Mouse (Mus musculus): ENCODE data around the gene Ywhae.
"Not testable (repeated sequence)": the region's sequence is repeated elsewhere in the genome, so short reads cannot be mapped to it uniquely, and the experiment has no call there.

Ywhae gene

DNA sequence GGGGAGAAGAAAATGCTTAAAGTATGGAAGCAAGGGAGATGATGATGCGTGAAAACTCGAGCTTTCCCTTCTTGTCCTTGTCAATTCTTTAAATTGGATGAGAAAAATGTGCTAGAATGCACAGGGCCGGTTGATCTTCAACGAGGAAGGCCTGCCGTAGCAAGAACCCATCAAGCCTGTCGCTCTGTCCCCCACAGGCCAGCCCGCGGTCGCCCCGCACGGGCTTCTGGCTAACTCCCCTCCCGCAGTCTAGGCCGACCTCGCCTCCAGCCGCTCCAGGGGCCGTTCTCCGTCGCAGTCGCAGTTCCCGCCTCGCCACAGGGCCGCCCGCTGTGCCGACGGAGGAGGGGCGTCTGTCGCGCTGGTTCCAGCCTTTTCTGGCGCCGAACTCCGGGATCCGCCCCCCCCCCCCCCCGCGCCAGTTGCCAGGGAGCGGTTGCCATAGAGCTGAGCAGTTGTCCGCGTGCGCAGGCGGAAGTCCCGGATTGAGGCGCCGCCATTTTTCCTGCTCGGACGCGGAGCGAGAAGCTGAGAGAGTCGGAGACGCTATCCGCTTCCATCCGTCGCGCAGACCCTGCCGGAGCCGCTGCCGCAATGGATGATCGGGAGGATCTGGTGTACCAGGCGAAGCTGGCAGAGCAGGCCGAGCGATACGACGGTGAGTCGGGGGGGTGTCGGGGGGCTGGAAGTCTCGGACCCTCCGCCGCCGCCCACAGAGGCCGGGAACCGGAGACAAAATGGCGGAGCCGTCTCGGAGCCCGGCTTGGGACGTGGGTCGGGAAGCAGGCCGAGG lies at the start of gene Ywhae:
Ywhae (plus strand) TSS at position 436 of the 793 bp plus-strand sequence.
- peak; percentile 96 for DNase-seq (ENCODE audit: low read depth, low spot score)

GRCm38 (mm10) chr11:75684462-75684861 lies 48.2 kb upstream of the Ywhae start:
- DNase-seq (ENCODE audit: low read depth, low spot score): peak; percentile 22

DNA sequence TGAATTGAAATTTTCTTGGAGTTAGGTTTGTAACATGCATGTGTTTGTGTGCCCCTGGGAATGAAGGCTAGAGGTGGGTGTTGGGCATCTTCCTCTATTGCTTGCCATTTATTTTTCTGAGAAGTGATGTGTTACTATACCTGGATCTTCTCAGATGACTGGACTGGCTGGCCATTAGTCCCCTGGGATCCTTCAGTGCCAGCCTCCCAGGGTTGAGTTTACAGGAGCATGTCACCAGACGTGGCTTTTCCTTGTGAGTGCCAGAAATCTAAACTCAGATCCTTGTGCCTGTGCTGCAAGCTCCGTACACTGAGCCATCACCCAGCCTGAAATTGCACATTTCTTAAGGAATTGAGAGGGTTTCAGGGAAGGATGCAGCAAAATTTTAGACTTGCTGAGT lies 47.7 kb upstream of the Ywhae start:
- DNase-seq (ENCODE audit: low read depth, low spot score): no peak

GRCm38 (mm10) chr11:75687343-75687993 lies 45.2 kb upstream of the Ywhae start:
- peak; percentile 20 for DNase-seq (ENCODE audit: low read depth, low spot score)

DNA sequence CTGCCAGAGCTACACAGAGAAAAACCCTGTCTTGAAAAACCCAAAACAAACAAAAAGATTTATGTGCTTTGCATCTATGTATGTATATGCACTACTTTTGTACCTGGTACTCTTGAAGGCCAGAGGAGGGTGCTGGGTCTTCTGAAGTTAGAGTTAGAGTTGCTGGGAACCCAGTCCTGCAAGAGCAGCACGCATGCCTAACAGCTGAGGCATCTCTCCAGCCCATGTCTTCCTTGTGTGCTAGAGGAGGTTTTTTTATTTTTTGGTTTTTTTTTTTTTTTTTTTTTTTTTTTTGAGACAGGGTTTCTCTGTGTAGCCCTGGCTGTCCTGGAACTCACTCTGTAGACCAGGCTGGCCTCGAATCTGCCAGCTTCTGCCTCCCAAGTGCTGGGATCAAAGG lies 44.5 kb upstream of the Ywhae start:
- no peak for DNase-seq (ENCODE audit: low read depth, low spot score)

DNA sequence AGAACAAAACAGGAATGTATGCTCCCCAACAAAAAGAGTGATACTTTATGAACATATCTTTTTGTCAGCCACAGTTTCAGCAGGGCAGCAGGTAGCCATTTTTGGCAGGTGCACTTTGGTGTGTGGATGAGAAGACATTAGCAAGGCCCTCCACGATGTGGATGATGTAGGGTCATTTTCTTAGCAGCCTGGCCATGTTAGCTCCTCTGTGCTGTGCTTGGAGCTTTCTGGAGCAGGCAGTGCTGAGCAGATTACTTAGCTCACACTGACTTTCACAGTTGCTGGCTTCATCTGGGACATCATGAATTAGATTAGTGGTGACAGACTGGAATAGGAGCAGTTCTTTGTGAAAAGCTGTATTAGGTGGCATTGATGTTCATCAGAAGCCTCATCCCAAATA lies 42.7 kb upstream of the Ywhae start:
- no peak for DNase-seq (ENCODE audit: low read depth, low spot score)

DNA sequence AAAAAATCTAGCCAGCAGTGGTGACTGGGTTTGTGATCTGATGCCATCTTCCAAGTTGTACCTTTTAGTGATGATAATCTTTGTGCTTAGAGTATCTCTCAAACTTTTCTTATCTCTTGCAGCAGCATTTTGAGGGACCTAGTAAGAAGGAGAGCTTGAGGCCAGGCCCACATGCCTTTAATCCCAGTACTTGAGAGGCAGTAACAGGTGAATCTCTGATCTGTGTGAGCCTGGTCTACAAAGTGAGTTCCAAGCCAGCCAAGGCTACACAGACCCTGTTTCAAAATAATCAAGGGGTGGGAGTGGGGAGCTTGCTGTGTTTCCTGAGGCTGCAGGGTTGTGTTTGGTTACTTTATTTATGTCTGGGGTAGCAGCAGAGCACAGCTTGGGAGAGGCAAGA lies 41.6 kb upstream of the Ywhae start:
- no peak for DNase-seq (ENCODE audit: low read depth, low spot score)

DNA sequence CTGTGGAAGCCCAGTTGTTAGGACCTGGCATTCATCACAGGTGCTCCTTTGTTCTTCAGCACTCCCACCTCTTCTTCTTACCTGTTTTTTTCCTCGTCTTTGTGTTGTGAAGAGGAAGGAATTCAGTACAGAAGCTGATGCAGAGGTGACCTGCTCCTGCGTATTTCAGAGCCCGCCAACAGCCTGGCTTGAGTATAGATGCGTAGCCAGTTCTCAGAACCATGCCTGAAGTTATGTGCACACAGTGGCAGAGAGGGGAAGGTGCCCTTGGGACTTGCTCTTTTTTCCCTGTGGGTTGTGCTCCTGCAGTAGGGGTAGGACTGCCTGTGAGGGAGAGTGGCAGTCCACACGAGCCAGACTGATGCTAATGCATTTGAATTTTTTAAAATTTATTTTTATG lies 39.1 kb upstream of the Ywhae start:
- DNase-seq (ENCODE audit: low read depth, low spot score): no peak

GRCm38 (mm10) chr11:75697464-75697863 lies 35.2 kb upstream of the Ywhae start:
- not testable (repeated sequence) for DNase-seq (ENCODE audit: low read depth, low spot score)

- DNase-seq (ENCODE audit: low read depth, low spot score): no peak
Measured at GRCm38 (mm10) chr11:75700557-75700956, 32.1 kb upstream of the Ywhae start.

DNA sequence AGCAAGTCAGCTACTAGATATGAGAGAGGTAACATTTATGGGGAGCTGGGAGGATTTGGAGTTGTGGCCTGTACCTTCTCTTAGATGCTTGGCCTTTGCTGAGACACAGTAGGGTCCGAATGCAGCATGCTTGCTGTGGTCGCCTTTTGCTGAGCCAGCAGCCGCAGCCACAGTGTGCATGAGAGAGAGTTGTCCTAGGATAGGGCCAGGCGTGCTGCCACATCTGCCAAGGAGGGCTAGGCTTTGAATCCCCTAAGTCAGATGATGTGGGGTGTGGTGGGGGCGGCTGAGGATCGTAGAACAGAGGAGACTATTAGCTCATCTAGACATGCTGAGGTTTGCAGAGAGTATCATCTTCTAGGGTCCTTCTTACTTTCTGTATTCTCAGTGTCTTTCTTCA lies 29.9 kb upstream of the Ywhae start:
- DNase-seq (ENCODE audit: low read depth, low spot score): no peak

- no peak for DNase-seq (ENCODE audit: low read depth, low spot score)
Measured at GRCm38 (mm10) chr11:75703748-75704147, 28.9 kb upstream of the Ywhae start.

DNA sequence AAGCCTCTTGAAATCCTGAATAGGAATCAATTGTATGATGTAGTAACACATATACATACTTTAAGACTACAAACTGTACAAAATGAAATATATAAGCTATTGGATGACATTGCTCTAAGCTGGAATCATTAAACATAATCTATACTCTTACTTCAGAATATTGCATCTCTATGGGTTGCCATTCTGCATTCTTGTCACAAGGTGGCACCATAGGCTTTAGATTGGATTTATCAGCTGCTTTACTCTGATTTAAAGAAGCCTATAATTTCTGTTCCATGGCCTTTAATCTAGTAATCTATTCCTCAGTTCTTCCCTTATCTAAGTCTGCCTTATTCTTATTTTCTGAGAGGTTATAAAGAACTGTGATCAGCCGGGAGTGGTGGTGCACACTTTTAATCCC lies 18.7 kb upstream of the Ywhae start:
- peak; percentile 55 for DNase-seq (ENCODE audit: low read depth, low spot score)

GRCm38 (mm10) chr11:75715556-75715955 lies 17.1 kb upstream of the Ywhae start:
- no peak for DNase-seq (ENCODE audit: low read depth, low spot score)

GRCm38 (mm10) chr11:75716661-75717325 lies 15.9 kb upstream of the Ywhae start:
- DNase-seq (ENCODE audit: low read depth, low spot score): no peak

- DNase-seq (ENCODE audit: low read depth, low spot score): no peak
Measured at GRCm38 (mm10) chr11:75722339-75722738, 10.3 kb upstream of the Ywhae start.

- DNase-seq (ENCODE audit: low read depth, low spot score): no peak
Measured at GRCm38 (mm10) chr11:75727168-75727567, 5.5 kb upstream of the Ywhae start.

- DNase-seq (ENCODE audit: low read depth, low spot score): peak; percentile 54
Measured at GRCm38 (mm10) chr11:75727659-75728058, 5.0 kb upstream of the Ywhae start.

DNA sequence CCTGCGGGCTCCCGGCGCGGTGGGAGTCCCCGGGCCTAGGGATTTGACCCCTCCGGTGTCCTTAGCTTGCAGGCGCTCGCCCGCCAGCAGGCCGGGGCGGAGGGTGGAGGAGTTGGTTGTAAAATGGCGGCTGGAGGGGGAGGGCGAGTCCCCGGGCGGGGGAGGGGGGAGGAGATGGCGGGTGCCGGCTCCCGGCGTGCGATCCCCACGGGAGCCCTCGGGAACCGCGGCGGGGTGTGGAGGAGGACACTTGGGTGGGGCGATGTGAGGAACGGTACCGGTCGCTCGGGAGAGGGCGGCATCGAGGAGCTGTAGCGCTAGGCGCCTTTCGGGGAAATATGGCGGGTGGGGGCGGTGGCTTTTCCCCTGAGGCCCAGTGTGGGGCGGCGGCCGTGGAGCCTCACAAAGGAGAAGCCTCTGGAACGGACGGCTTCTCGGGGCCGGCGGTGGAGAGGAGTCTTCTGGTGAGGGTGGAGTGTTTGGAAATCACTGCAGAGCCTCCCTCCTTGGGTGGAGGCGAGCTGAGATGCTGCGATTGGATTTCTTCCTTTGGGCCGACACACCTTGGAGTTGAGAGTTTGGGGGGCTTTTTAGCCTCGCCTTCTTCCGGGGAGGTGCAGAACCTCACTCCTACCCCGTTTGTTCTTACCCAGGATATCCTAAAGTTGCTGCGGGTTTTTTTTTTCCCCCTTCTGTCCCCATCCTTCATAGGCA lies 715 bp downstream of the Ywhae start:
- DNase-seq (ENCODE audit: low read depth, low spot score): peak; percentile 78

DNA sequence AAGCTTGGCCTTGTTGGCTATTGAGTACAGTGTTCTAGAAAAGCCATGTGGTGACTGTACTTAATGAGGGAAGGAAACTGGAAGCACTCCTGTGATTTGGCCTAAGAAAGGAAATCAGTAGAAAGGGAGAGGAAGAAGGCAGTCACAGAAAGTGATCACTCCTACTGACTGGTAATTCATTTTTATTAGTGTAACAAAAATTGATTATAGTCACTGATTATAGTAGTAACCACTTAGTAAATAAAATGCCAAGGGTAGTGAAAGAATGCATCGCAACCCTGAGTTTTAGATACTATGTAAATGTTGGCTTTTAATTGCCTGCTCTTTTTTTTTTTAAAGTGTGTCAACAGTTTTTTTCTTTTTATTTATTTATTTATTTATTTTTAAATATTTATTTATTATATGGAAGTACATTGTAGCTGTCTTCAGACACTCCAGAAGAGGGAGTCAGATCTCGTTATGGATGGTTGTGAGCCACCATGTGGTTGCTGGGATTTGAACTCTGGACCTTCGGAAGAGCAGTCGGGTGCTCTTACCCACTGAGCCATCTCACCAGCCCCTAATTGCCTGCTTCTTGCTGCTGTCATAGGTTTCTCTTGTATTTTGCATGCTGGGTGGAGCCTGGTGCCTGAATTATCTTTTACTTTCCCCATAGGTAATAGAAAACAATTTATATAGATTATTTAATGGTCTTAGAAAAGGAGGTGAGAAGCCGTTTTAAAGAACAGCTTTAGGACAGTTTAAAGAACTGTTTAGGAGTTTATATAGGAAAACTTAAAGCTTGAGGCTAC lies 3.0 kb downstream of the Ywhae start:
- peak; percentile 50 for DNase-seq (ENCODE audit: low read depth, low spot score)

- DNase-seq (ENCODE audit: low read depth, low spot score): peak; percentile 48
Measured at GRCm38 (mm10) chr11:75736978-75737377, 4.3 kb downstream of the Ywhae start.
